Mouse (Mus musculus) urinary bladder, postnatal 4 days (tissue): ENCODE results near the gene Lrrtm3.

Experiments used
- DNase-seq, 2 experiments: peaks; one replicate each; pipeline ENCODE4 v3.0.0; 2021 to 2022; ENCODE audit warnings: low spot score in 2 of 2

Lrrtm3 gene

GRCm38 (mm10) chr10:63894612-63895011, 195.5 kb downstream of the Lrrtm3 start:
- DNase-seq, result no peak

GRCm38 (mm10) chr10:63886449-63887088, 203.5 kb downstream of the Lrrtm3 start:
- DNase-seq, result no peak

- DNase-seq, result no peak
These were observed 209.6 kb downstream of the Lrrtm3 start for GRCm38 (mm10) chr10:63880462-63880903.
